Mouse (Mus musculus): ENCODE measurements around the gene Lbr. TPM values are rescaled to one million over a fixed set of nuclear protein-coding genes. Genes with fewer than 3 reads are reported as not detected.

Lbr gene
- polyA plus RNA-seq, 1 experiment: 30.0 TPM

DNA sequence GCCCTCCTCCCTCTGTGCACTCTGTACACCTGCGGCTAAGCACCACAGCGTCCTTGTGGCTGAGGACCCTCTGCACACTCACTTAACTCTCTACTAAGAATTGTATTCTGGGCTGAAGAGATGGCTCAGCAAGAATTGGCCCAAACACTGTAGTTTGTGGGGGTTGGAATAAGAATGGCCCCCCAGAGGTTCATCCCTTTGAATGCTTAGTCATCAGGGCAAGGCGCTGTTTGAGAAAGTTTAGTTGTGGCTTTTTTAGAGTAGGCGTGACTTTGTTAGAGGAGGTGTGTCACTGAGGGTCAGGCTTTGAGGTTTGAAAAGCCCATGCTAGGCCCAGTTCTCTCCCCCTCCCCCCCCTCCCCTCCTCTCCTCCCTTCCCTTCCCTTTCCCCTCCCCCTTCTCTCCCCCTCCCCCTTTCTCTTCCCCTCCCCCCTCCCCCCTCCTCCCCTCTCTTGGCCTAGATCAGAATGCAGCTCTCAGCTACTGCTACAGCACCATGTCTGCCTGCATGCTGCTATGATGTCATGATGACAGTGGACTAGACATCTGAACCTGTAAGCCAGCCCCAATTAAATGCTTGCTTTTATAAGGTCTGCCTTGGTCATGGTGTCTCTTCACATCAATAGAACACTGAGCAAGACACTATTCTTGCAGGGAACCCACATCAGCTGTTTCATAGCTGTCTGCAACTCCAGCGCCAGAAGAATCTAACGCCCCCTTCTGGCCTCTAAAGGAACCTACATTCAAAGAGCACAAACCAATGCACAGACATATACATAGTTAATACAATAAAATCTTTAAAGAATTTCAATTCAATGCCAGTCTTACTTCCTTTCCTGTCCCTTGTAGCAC lies 23.8 kb upstream of the Lbr start:
- no peak for TF ChIP-seq POLR2A (IDR thresholded peaks at IDR 0.05; ENCODE audit: borderline replicate concordance, extremely low read depth, low read depth, low read length)
- no peak for TF ChIP-seq CTCF (IDR thresholded peaks at IDR 0.05; ENCODE audit: insufficient read depth, low read length)
- Histone ChIP-seq H3K4me3 (replicated peaks; ENCODE audit: extremely low read depth, low read depth, low read length) (no peak overlapping the region), H3K4me1 (ENCODE audit: control insufficient read depth, insufficient read depth, low read length) (no peaks in the 10 kb centered on the region; the same call in 1 of the 2 replicates)
- DNase-seq: no peak
- 81% methylated on average over 6 of the region's 6 CpGs for WGBS

GRCm38 (mm10) chr1:181865863-181866216 lies 23.0 kb upstream of the Lbr start:
- DNase-seq: no peak
- no peak overlapping the region for H3K4me3 ChIP-seq (replicated peaks; ENCODE audit: extremely low read depth, low read depth, low read length)
- WGBS: 71% methylated on average over 5 of the region's 5 CpGs
- no peak for TF ChIP-seq POLR2A (IDR thresholded peaks at IDR 0.05; ENCODE audit: borderline replicate concordance, extremely low read depth, low read depth, low read length)
- TF ChIP-seq CTCF (IDR thresholded peaks at IDR 0.05; ENCODE audit: insufficient read depth, low read length): no peak
- peaks cover 7% of the 10 kb centered on the region for H3K4me1 ChIP-seq (ENCODE audit: control insufficient read depth, insufficient read depth, low read length)

DNA sequence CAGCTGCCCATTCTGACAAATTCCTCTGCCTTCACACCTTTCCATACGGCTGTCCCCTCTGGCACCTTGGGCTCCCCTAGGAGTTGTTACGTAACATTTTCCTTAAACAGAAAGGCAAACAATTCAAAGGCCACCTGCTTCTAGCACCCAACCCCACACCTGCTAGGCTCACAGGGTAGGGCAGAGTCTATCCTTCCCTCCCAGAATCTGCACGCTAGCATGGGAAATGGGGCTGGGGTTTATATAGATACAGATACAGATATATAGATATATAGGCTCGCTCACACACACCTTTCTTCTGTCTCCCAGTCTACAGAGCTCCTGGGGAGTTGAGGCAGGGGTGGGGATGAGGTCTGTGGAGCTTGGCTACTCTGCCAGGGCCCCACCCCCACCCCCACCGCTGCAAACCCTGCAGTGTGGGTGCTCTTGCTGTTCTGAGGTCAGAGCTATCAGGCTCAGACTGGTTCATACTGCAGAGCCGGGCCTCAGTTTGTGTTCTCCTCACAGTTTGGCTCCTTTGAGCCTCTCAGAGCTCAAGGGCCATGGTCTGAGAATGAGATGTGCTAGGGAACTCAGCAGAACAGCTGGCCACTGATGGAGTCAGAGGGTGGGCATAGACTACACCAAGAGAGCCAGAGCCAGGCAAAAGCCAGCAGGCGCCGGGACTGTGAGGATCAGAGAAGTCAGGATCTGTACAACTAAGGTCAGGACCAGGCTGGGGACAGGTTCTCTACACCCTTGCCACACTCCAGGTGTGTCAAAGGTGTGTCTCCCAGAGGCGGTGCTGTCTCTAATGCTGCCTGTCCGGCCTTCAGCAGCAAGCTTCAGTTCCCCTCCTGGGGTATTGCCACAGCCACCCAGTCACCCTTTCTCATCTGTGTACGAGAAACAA lies 22.4 kb upstream of the Lbr start:
- 68% methylated on average over 11 of the region's 11 CpGs for WGBS
- Histone ChIP-seq H3K4me3 (replicated peaks; ENCODE audit: extremely low read depth, low read depth, low read length) (no peak overlapping the region), H3K4me1 (ENCODE audit: control insufficient read depth, insufficient read depth, low read length) (peaks cover 8% of the 10 kb centered on the region)
- no peak for DNase-seq
- TF ChIP-seq POLR2A (IDR thresholded peaks at IDR 0.05; ENCODE audit: borderline replicate concordance, extremely low read depth, low read depth, low read length): no peak
- no peak for TF ChIP-seq CTCF (IDR thresholded peaks at IDR 0.05; ENCODE audit: insufficient read depth, low read length)

DNA sequence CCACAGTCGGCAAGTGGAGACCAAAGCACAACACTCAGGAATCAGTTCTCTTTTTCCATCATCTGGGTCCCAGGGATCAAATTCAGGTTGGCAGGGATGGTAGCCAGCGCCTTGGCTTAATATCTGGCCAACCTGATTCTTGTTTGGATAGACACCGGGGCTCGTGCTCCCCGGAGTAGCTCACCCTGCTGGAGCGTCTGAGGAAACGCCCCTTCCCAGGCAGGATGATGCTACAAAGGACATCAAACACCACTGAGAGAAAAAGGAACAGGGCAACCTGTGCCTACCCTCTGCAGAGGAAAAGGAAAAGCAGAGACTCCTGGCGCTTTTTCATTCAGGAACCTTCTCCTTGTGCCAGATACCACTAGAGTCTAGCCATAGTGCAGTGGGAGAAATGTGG lies 20.6 kb upstream of the Lbr start:
- DNase-seq: no peak
- Histone ChIP-seq H3K4me1 (ENCODE audit: control insufficient read depth, insufficient read depth, low read length) (peaks cover 12% of the 10 kb centered on the region), H3K4me3 (replicated peaks; ENCODE audit: extremely low read depth, low read depth, low read length) (no peak overlapping the region)
- no peak for TF ChIP-seq CTCF (IDR thresholded peaks at IDR 0.05; ENCODE audit: insufficient read depth, low read length)
- TF ChIP-seq POLR2A (IDR thresholded peaks at IDR 0.05; ENCODE audit: borderline replicate concordance, extremely low read depth, low read depth, low read length): no peak
- WGBS: 49% methylated on average over 8 of the region's 8 CpGs

GRCm38 (mm10) chr1:181862676-181863374 lies 20.0 kb upstream of the Lbr start:
- TF ChIP-seq POLR2A (IDR thresholded peaks at IDR 0.05; ENCODE audit: borderline replicate concordance, extremely low read depth, low read depth, low read length) (no peak), CTCF (IDR thresholded peaks at IDR 0.05; ENCODE audit: insufficient read depth, low read length) (no peak)
- Histone ChIP-seq H3K4me1 (ENCODE audit: control insufficient read depth, insufficient read depth, low read length) (peaks cover 12% of the 10 kb centered on the region), H3K4me3 (replicated peaks; ENCODE audit: extremely low read depth, low read depth, low read length) (no peak overlapping the region)
- DNase-seq: no peak
- 71% methylated on average over 16 of the region's 16 CpGs for WGBS

DNA sequence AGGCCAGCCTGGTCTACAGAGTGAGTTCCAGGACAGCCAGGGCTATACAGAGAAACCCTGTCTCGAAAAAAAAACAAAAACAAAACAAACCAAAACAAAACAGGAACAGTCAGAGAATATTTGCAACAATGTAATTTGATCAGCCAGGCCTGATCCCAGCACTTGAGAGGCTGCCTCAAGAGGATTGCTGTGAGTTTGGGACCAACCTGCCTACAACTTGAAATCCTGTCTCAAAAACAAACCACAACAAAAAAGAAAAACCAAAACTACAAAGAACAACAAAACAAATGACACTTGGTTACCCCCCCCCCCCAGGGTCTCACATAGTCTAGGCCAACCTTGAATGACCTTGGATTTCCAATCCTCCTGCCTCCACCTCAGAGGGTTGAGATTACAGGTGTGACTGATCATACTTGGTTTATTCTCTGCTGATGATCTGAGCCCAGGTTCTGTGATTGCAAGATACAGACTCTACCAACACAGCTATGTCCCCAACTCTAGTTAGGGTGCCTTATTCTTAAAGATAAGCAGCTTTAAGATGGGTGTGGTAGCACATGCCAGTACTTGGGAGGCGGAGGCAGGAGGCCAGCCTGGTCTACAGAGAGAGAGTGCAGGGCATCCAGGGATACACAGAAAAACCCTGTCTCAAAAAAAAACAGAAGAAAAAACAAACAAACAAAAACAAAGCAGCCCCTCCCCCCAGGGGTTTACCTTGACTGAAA lies 18.5 kb upstream of the Lbr start:
- peaks cover 12% of the 10 kb centered on the region for H3K4me1 ChIP-seq (ENCODE audit: control insufficient read depth, insufficient read depth, low read length)
- H3K4me3 ChIP-seq (replicated peaks; ENCODE audit: extremely low read depth, low read depth, low read length): no peak overlapping the region
- WGBS: 72% methylated on average over 2 of the region's 2 CpGs
- TF ChIP-seq CTCF (IDR thresholded peaks at IDR 0.05; ENCODE audit: insufficient read depth, low read length): no peak
- no peak for TF ChIP-seq POLR2A (IDR thresholded peaks at IDR 0.05; ENCODE audit: borderline replicate concordance, extremely low read depth, low read depth, low read length)
- DNase-seq: no peak

- 4% methylated on average over 5 of the region's 5 CpGs for WGBS
- DNase-seq: peak; percentile 77
- TF ChIP-seq POLR2A (IDR thresholded peaks at IDR 0.05; ENCODE audit: borderline replicate concordance, extremely low read depth, low read depth, low read length): peak; percentile 77; the same call in 1 of the 2 replicates
- no peak for TF ChIP-seq CTCF (IDR thresholded peaks at IDR 0.05; ENCODE audit: insufficient read depth, low read length)
- Histone ChIP-seq H3K4me1 (ENCODE audit: control insufficient read depth, insufficient read depth, low read length) (peaks cover 12% of the 10 kb centered on the region), H3K4me3 (replicated peaks; ENCODE audit: extremely low read depth, low read depth, low read length) (peak overlapping the region; percentile 13)
Measured at GRCm38 (mm10) chr1:181860659-181861058, 17.8 kb upstream of the Lbr start.

- no peak overlapping the region for H3K4me3 ChIP-seq (replicated peaks; ENCODE audit: extremely low read depth, low read depth, low read length)
- H3K4me1 ChIP-seq (ENCODE audit: control insufficient read depth, insufficient read depth, low read length): peaks cover 14% of the 10 kb centered on the region
- DNase-seq: no peak
- 88% methylated on average over 2 of the region's 2 CpGs for WGBS
- TF ChIP-seq CTCF (IDR thresholded peaks at IDR 0.05; ENCODE audit: insufficient read depth, low read length) (no peak), POLR2A (IDR thresholded peaks at IDR 0.05; ENCODE audit: borderline replicate concordance, extremely low read depth, low read depth, low read length) (no peak)
Measured at GRCm38 (mm10) chr1:181856329-181856728, 13.5 kb upstream of the Lbr start.

Data from lung, adult 2 months (tissue).